Mouse (Mus musculus) embryo, embryonic 9.5 days (tissue): ENCODE data around the gene Scarf1.
A peak's percentile ranks its signal among the peaks of the same experiment; 100 is the strongest.

Source experiments
- DNase-seq: peaks from one replicate; pipeline ENCODE4 v3.0.0-alpha.2; 2017; ENCODE audit errors: extremely low spot score

The Scarf1 gene

GRCm38 (mm10) chr11:75563851-75564548 is 50.7 kb downstream of the Scarf1 start:
- DNase-seq: no peak

GRCm38 (mm10) chr11:75565849-75566248 is 52.5 kb downstream of the Scarf1 start:
- no peak for DNase-seq

- no peak for DNase-seq
Observed at GRCm38 (mm10) chr11:75566276-75567196, 53.2 kb downstream of the Scarf1 start.

DNA sequence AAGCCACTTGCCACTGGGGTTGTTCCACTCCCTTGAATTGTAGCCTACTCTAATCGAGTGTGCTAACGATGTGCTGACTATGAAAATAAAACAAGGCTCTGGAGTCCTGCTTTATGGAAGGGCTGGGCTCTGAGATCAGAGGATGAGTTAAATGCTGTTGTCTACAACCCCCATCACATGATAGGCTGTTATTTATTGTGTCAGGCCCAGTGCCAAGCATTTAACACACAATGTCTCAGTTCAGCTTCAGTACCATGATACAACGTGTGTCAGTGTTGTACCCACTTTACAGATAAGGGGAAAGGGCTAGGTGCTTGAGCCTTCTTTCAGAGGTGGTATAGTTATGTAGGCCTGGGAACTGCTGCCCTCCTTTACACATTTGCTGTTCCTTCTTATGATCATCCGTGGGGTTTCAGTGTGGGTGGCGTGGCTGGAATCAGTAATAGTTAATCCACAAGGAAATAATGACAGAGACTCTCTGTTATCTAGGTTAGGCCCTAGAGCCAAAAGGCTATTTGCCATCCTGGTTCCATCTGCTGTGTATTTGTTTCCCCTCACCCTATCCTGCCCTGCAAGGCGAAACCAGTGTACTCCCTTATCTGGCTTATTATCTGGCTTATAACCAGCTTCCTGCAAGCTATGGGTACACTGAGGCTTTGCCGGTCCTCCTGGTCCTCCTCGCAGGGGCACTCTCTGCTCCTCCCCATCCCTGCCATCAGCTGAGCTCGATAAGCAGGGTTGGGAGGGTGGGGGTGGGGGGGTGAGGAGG is 54.2 kb downstream of the Scarf1 start:
- no peak for DNase-seq

- no peak for DNase-seq
Observed at GRCm38 (mm10) chr11:75568115-75568511, 54.8 kb downstream of the Scarf1 start.

DNA sequence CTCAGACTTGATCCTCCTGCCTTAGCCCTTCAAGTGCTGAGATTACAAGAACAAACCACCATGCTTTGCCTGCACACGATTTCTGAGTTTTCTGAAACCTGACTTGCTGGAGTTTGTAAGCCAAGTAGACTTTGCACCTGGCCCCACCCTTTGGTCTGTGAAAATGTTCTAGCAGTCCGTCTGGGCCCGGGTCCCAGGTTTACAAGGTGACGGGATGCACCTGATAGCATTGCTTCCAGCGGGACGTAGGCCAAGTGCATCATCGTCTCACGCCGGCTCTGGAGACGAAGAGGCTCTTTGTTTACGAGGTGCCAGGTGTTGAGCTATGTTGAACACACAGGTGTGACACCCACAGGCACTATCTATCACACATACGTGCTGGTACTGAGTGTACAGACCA is 55.6 kb downstream of the Scarf1 start:
- no peak for DNase-seq

DNA sequence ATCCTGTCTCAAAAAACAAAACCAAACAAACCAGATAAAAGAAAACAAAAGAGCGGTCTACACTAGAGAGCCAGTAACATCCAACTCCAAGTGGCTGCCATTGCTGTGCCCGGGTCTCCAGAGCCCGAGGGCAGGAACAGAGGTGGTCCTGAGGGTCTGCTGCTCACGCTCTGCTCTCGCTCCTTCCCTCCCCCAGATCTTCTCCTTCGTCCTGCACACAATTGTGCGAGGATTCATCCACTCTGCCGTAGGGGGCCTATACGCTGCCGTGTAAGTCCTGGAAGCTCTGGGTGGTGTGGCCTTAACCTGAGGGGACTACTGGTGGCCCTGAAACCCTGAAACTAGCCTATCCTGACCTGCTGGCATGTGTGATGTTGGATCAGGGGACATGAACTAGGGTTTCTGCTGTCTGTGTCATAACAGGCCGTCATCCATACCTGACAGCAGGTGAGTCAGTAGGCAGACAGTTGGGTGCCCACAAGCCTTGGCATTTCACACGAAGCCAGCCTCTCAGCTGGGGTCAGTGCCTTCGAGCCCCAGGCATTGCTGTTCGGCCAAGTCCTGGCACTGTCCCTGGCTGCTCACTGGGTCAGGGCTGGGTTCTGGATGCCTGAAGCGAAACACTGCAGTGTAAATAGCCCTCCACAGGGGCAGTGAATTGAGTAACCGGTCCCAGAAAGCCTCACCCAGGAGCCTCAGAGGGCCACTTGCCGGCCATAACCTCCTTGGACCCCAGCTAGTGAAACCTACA is 57.2 kb downstream of the Scarf1 start:
- DNase-seq: no peak

DNA sequence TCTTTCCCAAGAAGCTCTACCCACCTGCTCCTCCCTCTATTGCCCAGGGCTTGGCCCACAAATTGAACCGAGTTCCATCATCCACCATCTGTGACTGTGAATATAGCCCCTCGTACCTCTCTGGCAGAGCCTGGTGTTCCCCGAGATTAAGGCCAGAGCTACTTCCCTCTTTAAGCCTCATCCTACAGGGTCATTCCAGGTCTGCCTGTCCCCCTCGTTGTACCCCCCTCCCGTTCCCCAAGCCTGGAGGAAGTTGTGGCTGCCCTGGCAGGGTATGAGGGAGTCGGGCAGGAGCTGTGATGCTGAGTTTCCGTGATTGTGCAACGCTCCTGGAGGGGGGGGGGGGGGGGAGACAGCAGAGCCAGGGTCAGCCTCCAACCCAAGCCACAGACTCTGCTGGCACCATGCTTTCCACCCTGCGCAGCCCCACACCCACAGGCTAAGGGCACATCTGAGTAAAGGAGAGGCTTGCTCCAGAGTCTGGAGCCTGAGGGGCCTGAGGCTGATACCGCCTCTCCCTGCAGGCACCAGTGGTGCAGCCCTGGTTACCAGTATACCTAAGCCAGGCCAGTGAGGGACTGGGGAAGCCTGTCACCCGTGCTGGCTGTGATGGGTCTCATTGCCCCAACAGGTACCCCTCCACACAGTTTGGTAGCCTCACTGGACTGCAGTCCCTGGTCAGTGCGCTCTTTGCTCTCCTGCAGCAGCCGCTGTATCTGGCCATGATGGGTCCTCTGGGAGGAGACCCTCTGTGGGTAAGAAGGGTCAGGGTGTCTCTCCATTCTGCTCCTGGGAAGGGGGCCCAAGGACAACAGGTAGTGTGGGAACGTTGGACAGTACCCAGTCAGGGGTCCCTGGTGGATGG is 58.0 kb downstream of the Scarf1 start:
- DNase-seq: no peak

- DNase-seq: peak; percentile 36
Observed at GRCm38 (mm10) chr11:75572301-75572791, 59.0 kb downstream of the Scarf1 start.

- peak; percentile 89 for DNase-seq
Observed at GRCm38 (mm10) chr11:75572854-75573650, 59.7 kb downstream of the Scarf1 start.

DNA sequence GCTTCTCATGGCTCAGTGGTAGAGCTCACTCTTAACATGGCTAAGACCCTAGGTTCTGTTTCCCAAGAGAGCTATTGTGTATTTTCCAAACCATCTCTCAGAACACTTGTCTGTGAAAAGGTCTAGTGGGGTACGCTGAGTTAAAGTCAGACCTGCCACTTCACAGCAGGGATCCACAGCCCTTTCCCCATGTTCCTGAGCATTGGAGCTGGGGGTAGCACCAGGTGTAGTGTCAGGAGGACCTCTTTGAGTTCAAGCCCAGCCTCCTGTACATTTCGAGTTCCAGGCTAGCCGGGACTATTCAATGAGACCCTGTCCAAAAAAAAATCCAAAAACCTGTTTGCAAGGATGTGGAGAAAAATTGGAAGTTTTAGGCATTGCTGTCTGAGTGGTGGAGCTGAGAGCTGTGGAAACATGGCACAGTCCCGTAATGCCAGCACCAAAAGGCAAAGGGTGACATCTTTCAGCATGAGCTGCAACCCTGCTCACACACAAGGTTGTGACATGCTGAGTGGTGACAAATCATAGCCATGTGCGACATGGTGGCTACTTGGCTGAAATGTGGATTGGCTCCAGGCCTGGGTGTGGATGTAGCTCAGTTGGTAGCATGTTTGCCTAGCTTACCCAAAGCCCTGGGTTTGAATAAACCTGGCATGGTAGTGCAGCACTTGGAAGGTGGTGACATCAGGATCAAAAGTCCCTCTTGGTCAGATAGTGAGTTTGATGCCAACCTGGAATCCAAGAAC is 61.2 kb downstream of the Scarf1 start:
- DNase-seq: no peak

- no peak for DNase-seq
Observed at GRCm38 (mm10) chr11:75575560-75576123, 62.3 kb downstream of the Scarf1 start.
